Mouse (Mus musculus) gastrocnemius, postnatal 4 days (tissue): ENCODE measurements at regions not wholly inside any gene's neighbourhood (a gene's known extent, or its start where the extent isn't known, plus 50 kb on each side); places are given as distances from the start of the nearest gene placed in this dataset.

ENCODE experiments used
- DNase-seq, 2 experiments: peaks; one replicate each; pipeline ENCODE4 v3.0.0; 2021 to 2022; ENCODE audit warnings: low spot score in 2 of 2, mixed read lengths in 2 of 2

GRCm38 (mm10) chr17:84888525-84888924 is 68.0 kb upstream of the Ppm1b start:
- DNase-seq: no peak

- DNase-seq: no peak
These were observed 65.5 kb upstream of the Ppm1b start for GRCm38 (mm10) chr17:84890871-84891599.

- no peak for DNase-seq
These were observed 63.1 kb upstream of the Ppm1b start for GRCm38 (mm10) chr17:84893273-84894033.

- no peak for DNase-seq
These were observed 61.0 kb upstream of the Ppm1b start for GRCm38 (mm10) chr17:84895526-84895925.

- DNase-seq: no peak
These were observed 60.0 kb upstream of the Ppm1b start for GRCm38 (mm10) chr17:84896572-84896971.

GRCm38 (mm10) chr17:84898407-84898806 is 58.1 kb upstream of the Ppm1b start:
- no peak for DNase-seq

GRCm38 (mm10) chr17:84903625-84904337 is 52.8 kb upstream of the Ppm1b start:
- no peak for DNase-seq
